In the genomic region with DNA sequence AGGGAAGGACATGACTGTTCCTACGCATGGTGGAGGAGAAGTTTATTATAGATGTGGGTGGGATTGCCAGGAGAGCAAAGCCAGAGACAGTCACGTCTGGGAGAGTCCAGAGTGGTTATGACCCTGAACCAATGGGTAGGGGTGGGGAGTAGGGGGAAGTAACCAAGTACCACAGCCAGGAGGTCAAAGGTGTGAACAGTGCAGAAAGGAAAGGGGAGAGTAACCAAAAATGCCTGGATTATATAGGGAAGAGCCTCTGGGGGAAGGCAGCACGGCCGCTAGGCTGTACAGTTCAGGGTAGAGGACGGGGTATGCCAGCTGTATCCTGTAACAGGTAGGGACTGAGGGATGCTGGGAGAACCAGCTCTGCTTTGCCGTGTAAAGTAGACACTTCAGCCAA, we compare ENCODE assay signal across 22 mouse cellular contexts. TPM values are rescaled to one million over a fixed set of nuclear protein-coding genes. Genes with fewer than 3 reads are reported as not detected.
"Had no signal": no experiment of that assay in that cellular context is flagged by ENCODE, and none has a peak within 500 bp of the region (broad histone marks: within the 10 kb centered on the region; RNA-seq: fewer than 3 reads in every experiment).

No protein-coding gene starts in this region.

- H3K9me3 ChIP-seq: limb, embryonic 12.5 days; limb, embryonic 15.5 days; megakaryocyte, embryonic 14.5 days; midbrain, embryonic 10.5 days; midbrain, embryonic 13.5 days; neural tube, embryonic 13.5 days had no signal

- H3K27ac ChIP-seq: kidney, postnatal 0 days; limb, embryonic 12.5 days; limb, embryonic 15.5 days; liver, embryonic 14.5 days; midbrain, embryonic 10.5 days; midbrain, embryonic 13.5 days; neural tube, embryonic 13.5 days had no signal

- H3K4me3 ChIP-seq: limb, embryonic 12.5 days; limb, embryonic 15.5 days; megakaryocyte, embryonic 14.5 days; midbrain, embryonic 10.5 days; midbrain, embryonic 13.5 days; myocyte; neural tube, embryonic 13.5 days had no signal

- H3K4me1 ChIP-seq: neural tube, embryonic 13.5 days had no signal

- H3K4me2 ChIP-seq: limb, embryonic 12.5 days; limb, embryonic 15.5 days; liver, embryonic 11.5 days; lung, embryonic 14.5 days; midbrain, embryonic 13.5 days; neural tube, embryonic 13.5 days had no signal

- H3K36me3 ChIP-seq: limb, embryonic 12.5 days; limb, embryonic 15.5 days; midbrain, embryonic 10.5 days; midbrain, embryonic 13.5 days; neural tube, embryonic 13.5 days had no signal

- H3K9ac ChIP-seq: limb, embryonic 12.5 days; limb, embryonic 15.5 days; liver, embryonic 14.5 days; liver, postnatal 0 days; lung, embryonic 14.5 days; midbrain, embryonic 13.5 days; neural tube, embryonic 13.5 days had no signal

- DNase-seq: kidney, adult 2 months; kidney, postnatal 25 days; left cerebral cortex, postnatal 4 days; liver, postnatal 0 days; lung, embryonic 14.5 days; retina, postnatal 1 day; right cerebral cortex, postnatal 25 days; thymus, postnatal 36 days had no signal

- H3K27me3 ChIP-seq: limb, embryonic 12.5 days; limb, embryonic 15.5 days had no signal

- ATAC-seq: liver, postnatal 0 days; lung, postnatal 0 days; midbrain, embryonic 13.5 days; midbrain, embryonic 16.5 days had no signal

RNA-seq across cellular contexts. Expression of gene Vwa3b, which starts 37.8 kb away (rescaled TPM):
- total RNA-seq: monocyte, adult 5-6 weeks had no signal
- polyA plus RNA-seq: kidney, embryonic 14.5 days; liver, embryonic 11.5 days; liver, embryonic 14.5 days; lung, embryonic 14.5 days; myocyte had no signal
